Mouse (Mus musculus) cerebellum, adult 2 months (tissue): Measurements from ENCODE around the gene Larp4b.

Experiments used
- CTCF ChIP-seq: fragments of 200-500 bp; IDR thresholded peaks from 2 replicates; pipeline ENCODE4 v1.5.1; 2011; ENCODE audit warnings: low read depth, mild to moderate bottlenecking, control low read depth, low read length, moderate library complexity, borderline replicate concordance; ENCODE audit not compliant: insufficient read depth
- POLR2A ChIP-seq: fragments of 200-500 bp; IDR thresholded peaks from 2 replicates; pipeline ENCODE4 v1.6.1; 2011; ENCODE audit warnings: low read length, control low read depth, borderline replicate concordance; ENCODE audit not compliant: insufficient read depth

DNA sequence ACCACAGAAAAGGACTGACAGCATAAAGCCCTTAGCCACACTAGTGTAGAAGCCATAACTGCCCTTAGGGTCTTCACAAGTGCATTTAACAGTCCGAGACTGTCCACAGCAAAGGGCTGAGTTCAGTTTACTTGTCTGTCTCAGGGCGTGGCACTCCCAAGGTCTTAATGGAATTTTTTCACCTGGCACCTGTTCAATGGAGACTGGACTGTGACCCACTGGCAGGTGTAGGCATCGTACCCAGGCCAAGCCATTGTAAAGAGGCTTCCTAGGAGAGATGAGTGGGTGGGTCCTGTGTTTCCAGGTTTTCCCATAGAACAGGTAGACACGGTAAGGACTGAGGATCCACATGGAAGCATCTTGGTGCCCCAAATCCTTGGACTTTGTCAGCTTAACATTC, 84.6 kb downstream of the Larp4b start:
- no peak for TF ChIP-seq CTCF
- TF ChIP-seq POLR2A = no peak
